Mouse (Mus musculus) layer of hippocampus, adult 2 months (tissue): ENCODE results near the gene Krt78. TPM values are rescaled to one million over a fixed set of nuclear protein-coding genes. Genes with fewer than 3 reads are reported as not detected.

Source experiments
- DNase-seq, 2 experiments: peaks; one replicate each; pipeline ENCODE4 v3.0.0; 2022; ENCODE audit warnings: low spot score in 2 of 2
- H3K27ac ChIP-seq: fragments of 200-600 bp; 2 replicates; pipeline ENCODE4 v1.8.1; 2022
- H3K4me3 ChIP-seq: fragments of 200-600 bp; 2 replicates; pipeline ENCODE4 v1.8.1; 2022; ENCODE audit warnings: mild to moderate bottlenecking
- CTCF ChIP-seq: fragments of 200-600 bp; conservative IDR thresholded peaks from 2 replicates; pipeline ENCODE4 v1.8.1; 2022; ENCODE audit warnings: antibody characterized with exemption, mild to moderate bottlenecking, moderate library complexity
- total RNA-seq, 2 experiments: library from RNA; stranded (reverse); gene quantifications; 2 replicates each; pipeline ENCODE4 v1.2.3; 2021

The Krt78 gene
- total RNA-seq, 2 experiments from 2014 or later: not detected

- no peak for DNase-seq
- no peak overlapping the region for H3K4me3 ChIP-seq
- H3K27ac ChIP-seq: no peak overlapping the region
- TF ChIP-seq CTCF: no peak
These were observed 49.2 kb downstream of the Krt78 start for GRCm38 (mm10) chr15:101904849-101905248.

GRCm38 (mm10) chr15:101902171-101903149 lies 51.6 kb downstream of the Krt78 start:
- TF ChIP-seq CTCF: peak; percentile 49
- no peak for DNase-seq
- no peak overlapping the region for H3K4me3 ChIP-seq
- no peak overlapping the region for H3K27ac ChIP-seq

Other genes starting within 250 kb of the Krt78 start
- under 1 TPM; 0.15 to 0.47 TPM for gene Krt5, start 241.4 kb downstream of the Krt78 start, total RNA-seq
- gene Krt71, start 211.2 kb downstream of the Krt78 start, total RNA-seq: not detected
- gene Krt72, start 167.8 kb downstream of the Krt78 start, total RNA-seq: not detected
- gene Krt73, start 151.9 kb downstream of the Krt78 start, total RNA-seq: 1 to 10 TPM; 6.3 to 8.0 TPM
- 1 to 10 TPM; 7.0 to 8.0 TPM for gene Krt2, start 136.1 kb downstream of the Krt78 start, total RNA-seq
- 1 to 10 TPM; 1.6 to 3.9 TPM for gene Krt1, start 103.5 kb downstream of the Krt78 start, total RNA-seq
- 10 to 100 TPM; 13.3 to 16.2 TPM for gene Krt77, start 84.6 kb downstream of the Krt78 start, total RNA-seq
- gene Krt76, start 61.4 kb downstream of the Krt78 start, total RNA-seq: not detected
- gene Krt4, start 29.6 kb downstream of the Krt78 start, total RNA-seq: not detected
- not detected for gene Krt79, start 14.0 kb downstream of the Krt78 start, total RNA-seq
- under 1 TPM in 1 of 2 experiments, not detected in 1; 0.26 TPM for gene Krt8, start 50.2 kb upstream of the Krt78 start, total RNA-seq
- gene Krt18, start 73.9 kb upstream of the Krt78 start, total RNA-seq: under 1 TPM; 0.32 to 0.67 TPM
- 100 to 1,000 TPM; 196 to 199 TPM for gene Eif4b, start 119.5 kb upstream of the Krt78 start, total RNA-seq
- gene Tns2, start 146.1 kb upstream of the Krt78 start, total RNA-seq: 10 to 100 TPM; 18.4 to 25.0 TPM
- gene Spryd3, start 181.9 kb upstream of the Krt78 start, total RNA-seq: 100 to 1,000 TPM; 151 to 155 TPM
- 1 to 10 TPM; 6.9 to 7.7 TPM for gene Igfbp6, start 190.1 kb upstream of the Krt78 start, total RNA-seq
- gene Soat2, start 196.2 kb upstream of the Krt78 start, total RNA-seq: not detected
- 10 to 100 TPM; 68.3 to 76.5 TPM for gene Zfp740, start 249.0 kb upstream of the Krt78 start, total RNA-seq